Comparison of ENCODE assay signal across 16 mouse cellular contexts in genomic region chr10:128937756-128938390, GRCm38 (mm10). TPM values are rescaled to one million over a fixed set of nuclear protein-coding genes. Genes with fewer than 3 reads are reported as not detected.
A peak's percentile ranks its signal among the peaks of the same experiment; 100 is the strongest.
DNase-seq lines count a peak whose midpoint lies in the region; ATAC-seq and TF ChIP-seq lines count a peak whose summit lies in the region.
"Had no signal": no experiment of that assay in that cellular context is flagged by ENCODE, and none has a peak within 500 bp of the region (broad histone marks: within the 10 kb centered on the region; RNA-seq: fewer than 3 reads in every experiment).

No protein-coding gene starts in this region.

- peak overlapping the region; percentile 64 for H3K27ac ChIP-seq in heart, postnatal 0 days (ENCODE audit: low read depth)
- H3K27ac ChIP-seq in limb, embryonic 14.5 days (replicated peaks; ENCODE audit: low read depth, low read length): no peak overlapping the region
- no peak overlapping the region for H3K27ac ChIP-seq in forebrain, postnatal 0 days (ENCODE audit: low read depth, low read length)
- H3K27ac ChIP-seq: embryonic facial prominence, embryonic 12.5 days had no signal

- peaks cover 16% of the 10 kb centered on the region; the same call in 1 of the 2 replicates for H3K4me1 ChIP-seq in heart, postnatal 0 days (ENCODE audit: control insufficient read depth, insufficient read depth)
- H3K4me1 ChIP-seq in limb, embryonic 14.5 days (ENCODE audit: control insufficient read depth, insufficient read depth, low read length): peaks cover 3% of the 10 kb centered on the region; the same call in 1 of the 2 replicates
- H3K4me1 ChIP-seq in forebrain, postnatal 0 days (ENCODE audit: insufficient read depth): no peaks in the 10 kb centered on the region

- TF ChIP-seq POLR2A in limb, embryonic 14.5 days (IDR thresholded peaks at IDR 0.05; ENCODE audit: borderline replicate concordance, extremely low read depth, insufficient read depth, insufficient read length): no peak

- DNase-seq in cerebellum, adult 11-12 months: peak; percentile 65
- no peak for DNase-seq in cerebellum, postnatal 4 days (ENCODE audit: low spot score in 2 of 2)
- no peak for DNase-seq in heart, postnatal 0 days (ENCODE audit: low spot score)
- no peak for DNase-seq in heart, adult 8-10 months (ENCODE audit: low spot score)
- DNase-seq in cerebellum, adult 9-11 months: peak; percentile 69
- DNase-seq in limb, embryonic 14.5 days (ENCODE audit: low spot score): no peak
- no peak for DNase-seq in left cerebral cortex, adult 8-10 months (ENCODE audit: low spot score in 2 of 2)
- no peak for DNase-seq in forebrain, postnatal 0 days
- DNase-seq: midbrain, embryonic 14.5 days; thymus, postnatal 14 days had no signal

- no peak overlapping the region for H3K9ac ChIP-seq in heart, postnatal 0 days (replicated peaks; ENCODE audit: low read depth, low read length)
- no peak overlapping the region for H3K9ac ChIP-seq in limb, embryonic 14.5 days (ENCODE audit: low read depth, low read length, severe bottlenecking)
- H3K9ac ChIP-seq in forebrain, postnatal 0 days: no peak overlapping the region
- H3K9ac ChIP-seq: embryonic facial prominence, embryonic 12.5 days had no signal

- TF ChIP-seq EP300 in heart, postnatal 0 days (IDR thresholded peaks at IDR 0.05; ENCODE audit: low read depth): no peak

- H3K27me3 ChIP-seq in heart, postnatal 0 days (ENCODE audit: control insufficient read depth, insufficient read depth, low read length): peaks cover 14% of the 10 kb centered on the region; the same call in 1 of the 2 replicates
- peaks cover 33% of the 10 kb centered on the region for H3K27me3 ChIP-seq in limb, embryonic 14.5 days (ENCODE audit: control insufficient read depth, insufficient read depth, low read length)
- H3K27me3 ChIP-seq in forebrain, postnatal 0 days (ENCODE audit: insufficient read depth, low read length): peaks cover 15% of the 10 kb centered on the region
- H3K27me3 ChIP-seq: Patski had no signal

- no peak for ATAC-seq in heart, postnatal 0 days (ENCODE audit: insufficient read depth, low read depth)
- ATAC-seq in limb, embryonic 14.5 days (ENCODE audit: low FRiP score, low read depth): peak; percentile 32; the same call in 1 of the 2 replicates
- no peak for ATAC-seq in forebrain, postnatal 0 days
- ATAC-seq: Patski had no signal

- H3K36me3 ChIP-seq in heart, postnatal 0 days (replicated peaks; ENCODE audit: control insufficient read depth, insufficient read depth, low read length): no peaks in the 10 kb centered on the region
- H3K36me3 ChIP-seq in limb, embryonic 14.5 days (ENCODE audit: control insufficient read depth, insufficient read depth, low read length): no peaks in the 10 kb centered on the region
- H3K36me3 ChIP-seq in forebrain, postnatal 0 days (ENCODE audit: insufficient read depth): no peaks in the 10 kb centered on the region
- H3K36me3 ChIP-seq: embryonic facial prominence, embryonic 12.5 days had no signal

- H3K4me3 ChIP-seq in heart, postnatal 0 days (ENCODE audit: low read depth, low read length): no peak overlapping the region
- H3K4me3 ChIP-seq in limb, embryonic 14.5 days (replicated peaks; ENCODE audit: low read length): no peak overlapping the region
- no peak overlapping the region for H3K4me3 ChIP-seq in forebrain, postnatal 0 days (ENCODE audit: low read depth, low read length)
- H3K4me3 ChIP-seq: embryonic facial prominence, embryonic 12.5 days had no signal

- H3K9me3 ChIP-seq in heart, postnatal 0 days (replicated peaks; ENCODE audit: control insufficient read depth, low read length): no peaks in the 10 kb centered on the region
- no peaks in the 10 kb centered on the region for H3K9me3 ChIP-seq in limb, embryonic 14.5 days (ENCODE audit: control insufficient read depth, low read length)
- H3K9me3 ChIP-seq in forebrain, postnatal 0 days (ENCODE audit: low read length): no peaks in the 10 kb centered on the region
- H3K9me3 ChIP-seq: embryonic facial prominence, embryonic 12.5 days had no signal

- TF ChIP-seq CTCF in heart, postnatal 0 days (IDR thresholded peaks at IDR 0.05; ENCODE audit: low read depth): no peak
- no peak for TF ChIP-seq CTCF in forebrain, postnatal 0 days (IDR thresholded peaks at IDR 0.05; ENCODE audit: low read depth)

- no peak overlapping the region for H3K4me2 ChIP-seq in heart, postnatal 0 days (ENCODE audit: low read depth, low read length)
- H3K4me2 ChIP-seq in limb, embryonic 14.5 days (replicated peaks; ENCODE audit: low read depth, low read length, severe bottlenecking): no peak overlapping the region
- H3K4me2 ChIP-seq in forebrain, postnatal 0 days (ENCODE audit: low read depth): no peak overlapping the region
- H3K4me2 ChIP-seq: embryonic facial prominence, embryonic 12.5 days had no signal

- 58% methylated on average over 12 of the region's 12 CpGs for WGBS in heart, postnatal 0 days
- WGBS in limb, embryonic 14.5 days: 71% methylated on average over 12 of the region's 12 CpGs
- WGBS in forebrain, postnatal 0 days: 75% methylated on average over 12 of the region's 12 CpGs

RNA-seq across cellular contexts. Expression of gene Itga7, which starts 4.3 kb away (rescaled TPM):
- 22.3 and 41.4 TPM in 2 replicates for total RNA-seq in heart, postnatal 0 days (2014; rRNA removed; ENCODE audit: low replicate concordance)
- 18.5 and 22.7 TPM in 2 replicates for polyA plus RNA-seq in heart, postnatal 0 days (2015; fragmentation: Nextera tagmentation; extraction: Ambion mirVana)
- 100 to 1,000 TPM; 161 to 179 (median 167) TPM for total RNA-seq in heart, adult 8-10 months (2022)
- 22.3 and 24.1 TPM in 2 replicates for polyA plus RNA-seq in limb, embryonic 14.5 days (2012; rRNA removed)
- 7.0 and 11.5 TPM in 2 replicates for polyA plus RNA-seq in limb, embryonic 14.5 days (2014; fragmentation: Nextera tagmentation; extraction: Ambion mirVana)
- total RNA-seq in left cerebral cortex, adult 8-10 months (2022): 10 to 100 TPM; 12.6 to 15.5 (median 13.9) TPM
- 7.7 and 12.7 TPM in 2 replicates for total RNA-seq in forebrain, postnatal 0 days (2014; rRNA removed)
- polyA plus RNA-seq in forebrain, postnatal 0 days (2015; fragmentation: Nextera tagmentation; extraction: Ambion mirVana): 5.8 and 7.7 TPM in 2 replicates

RNA-seq across cellular contexts. Expression of gene Bloc1s1, which starts 14.0 kb away (rescaled TPM):
- 121 and 130 TPM in 2 replicates for total RNA-seq in heart, postnatal 0 days (2014; rRNA removed; ENCODE audit: low replicate concordance)
- polyA plus RNA-seq in heart, postnatal 0 days (2015; fragmentation: Nextera tagmentation; extraction: Ambion mirVana): 292 and 295 TPM in 2 replicates
- total RNA-seq in heart, adult 8-10 months (2022): 100 to 1,000 TPM; 150 to 260 (median 205) TPM
- 211 and 285 TPM in 2 replicates for polyA plus RNA-seq in limb, embryonic 14.5 days (2012; rRNA removed)
- 242 and 262 TPM in 2 replicates for polyA plus RNA-seq in limb, embryonic 14.5 days (2014; fragmentation: Nextera tagmentation; extraction: Ambion mirVana)
- 100 to 1,000 TPM in 1 of 4 experiments, 10 to 100 TPM in 3; 83.3 to 106 (median 89.5) TPM for total RNA-seq in left cerebral cortex, adult 8-10 months (2022)
- total RNA-seq in forebrain, postnatal 0 days (2014; rRNA removed): 120 and 149 TPM in 2 replicates
- polyA plus RNA-seq in forebrain, postnatal 0 days (2015; fragmentation: Nextera tagmentation; extraction: Ambion mirVana): 246 and 305 TPM in 2 replicates

RNA-seq across cellular contexts. Expression of gene Rdh5, which starts 15.2 kb away (rescaled TPM):
- 7.6 and 14.3 TPM in 2 replicates for total RNA-seq in heart, postnatal 0 days (2014; rRNA removed; ENCODE audit: low replicate concordance)
- 9.3 and 11.1 TPM in 2 replicates for polyA plus RNA-seq in heart, postnatal 0 days (2015; fragmentation: Nextera tagmentation; extraction: Ambion mirVana)
- total RNA-seq in heart, adult 8-10 months (2022): 1 to 10 TPM; 3.8 to 6.2 (median 5.2) TPM
- polyA plus RNA-seq in limb, embryonic 14.5 days (2012; rRNA removed): 17.9 and 23.2 TPM in 2 replicates
- polyA plus RNA-seq in limb, embryonic 14.5 days (2014; fragmentation: Nextera tagmentation; extraction: Ambion mirVana): 11.8 and 12.5 TPM in 2 replicates
- total RNA-seq in left cerebral cortex, adult 8-10 months (2022): 10 to 100 TPM in 2 of 4 experiments, 1 to 10 TPM in 2; 5.0 to 12.3 (median 8.9) TPM
- 4.1 and 5.8 TPM in 2 replicates for total RNA-seq in forebrain, postnatal 0 days (2014; rRNA removed)
- 6.9 and 10.2 TPM in 2 replicates for polyA plus RNA-seq in forebrain, postnatal 0 days (2015; fragmentation: Nextera tagmentation; extraction: Ambion mirVana)

RNA-seq across cellular contexts. Expression of gene Mettl7b, which starts 22.9 kb away (rescaled TPM):
- not detected in 2 replicates for total RNA-seq in heart, postnatal 0 days (2014; rRNA removed; ENCODE audit: low replicate concordance)
- polyA plus RNA-seq in heart, postnatal 0 days (2015; fragmentation: Nextera tagmentation; extraction: Ambion mirVana): not detected in 2 replicates
- total RNA-seq in heart, adult 8-10 months (2022): not detected
- 0.24 and 0.38 TPM in 2 replicates for polyA plus RNA-seq in limb, embryonic 14.5 days (2012; rRNA removed)
- polyA plus RNA-seq in limb, embryonic 14.5 days (2014; fragmentation: Nextera tagmentation; extraction: Ambion mirVana): 0.21 and 0.80 TPM in 2 replicates
- total RNA-seq in left cerebral cortex, adult 8-10 months (2022): not detected
- total RNA-seq in forebrain, postnatal 0 days (2014; rRNA removed): not detected in 2 replicates
- polyA plus RNA-seq in forebrain, postnatal 0 days (2015; fragmentation: Nextera tagmentation; extraction: Ambion mirVana): not detected in 2 replicates
- total RNA-seq: layer of hippocampus, postnatal 10 days had no signal
- polyA plus RNA-seq: hindbrain, embryonic 16.5 days; limb, embryonic 11.5 days; midbrain, embryonic 14.5 days; spleen, adult 2 months had no signal

RNA-seq across cellular contexts. Expression of gene Cd63, which starts 37.1 kb away (rescaled TPM):
- 32.9 and 72.6 TPM in 2 replicates for total RNA-seq in heart, postnatal 0 days (2014; rRNA removed; ENCODE audit: low replicate concordance)
- polyA plus RNA-seq in heart, postnatal 0 days (2015; fragmentation: Nextera tagmentation; extraction: Ambion mirVana): 381 and 398 TPM in 2 replicates
- total RNA-seq in heart, adult 8-10 months (2022): 100 to 1,000 TPM; 121 to 171 (median 135) TPM
- 346 and 448 TPM in 2 replicates for polyA plus RNA-seq in limb, embryonic 14.5 days (2012; rRNA removed)
- polyA plus RNA-seq in limb, embryonic 14.5 days (2014; fragmentation: Nextera tagmentation; extraction: Ambion mirVana): 942 and 957 TPM in 2 replicates
- 100 to 1,000 TPM in 2 of 4 experiments, 10 to 100 TPM in 2; 67.2 to 139 (median 94.1) TPM for total RNA-seq in left cerebral cortex, adult 8-10 months (2022)
- total RNA-seq in forebrain, postnatal 0 days (2014; rRNA removed): 11.7 and 25.2 TPM in 2 replicates
- 168 and 188 TPM in 2 replicates for polyA plus RNA-seq in forebrain, postnatal 0 days (2015; fragmentation: Nextera tagmentation; extraction: Ambion mirVana)

Comparison
In these comparisons a context has a peak if more than half of its experiments do, and no peak if none do; other contexts are left out.
1. DNase-seq: peak in cerebellum, adult 11-12 months (single experiment) and cerebellum, adult 9-11 months (single experiment); none in cerebellum, postnatal 4 days (0 of 2), heart, postnatal 0 days (single experiment), heart, adult 8-10 months (single experiment), limb, embryonic 14.5 days (single experiment), left cerebral cortex, adult 8-10 months (0 of 2) and forebrain, postnatal 0 days (single experiment).